Mouse (Mus musculus) left cerebral cortex, adult 9 months (tissue): ENCODE measurements around the gene Mrgbp.

ENCODE experiments used
- DNase-seq, 2 experiments: peaks; one replicate each; pipeline ENCODE4 v3.0.0; 2022; ENCODE audit warnings: low spot score in 2 of 2

Gene Mrgbp

GRCm38 (mm10) chr2:180581002-180581401 lies at the start of gene Mrgbp:
Mrgbp (plus strand) TSS chr2:180581304.
- DNase-seq = no peak

GRCm38 (mm10) chr2:180531671-180532385 lies 49.3 kb upstream of the Mrgbp start:
- no peak for DNase-seq

GRCm38 (mm10) chr2:180532386-180532995 lies 48.6 kb upstream of the Mrgbp start:
- no peak for DNase-seq

GRCm38 (mm10) chr2:180533237-180533636 lies 47.9 kb upstream of the Mrgbp start:
- no peak for DNase-seq

- no peak for DNase-seq
Observed at GRCm38 (mm10) chr2:180543675-180544074, 37.4 kb upstream of the Mrgbp start.

- no peak for DNase-seq
Observed at GRCm38 (mm10) chr2:180545046-180545445, 36.1 kb upstream of the Mrgbp start.

GRCm38 (mm10) chr2:180547384-180548106 lies 33.6 kb upstream of the Mrgbp start:
- peak in 1 of 2 experiments; percentile 15 for DNase-seq

- DNase-seq = no peak
Observed at GRCm38 (mm10) chr2:180552340-180552739, 28.8 kb upstream of the Mrgbp start.

- no peak for DNase-seq
Observed at GRCm38 (mm10) chr2:180555219-180555618, 25.9 kb upstream of the Mrgbp start.

- no peak for DNase-seq
Observed at GRCm38 (mm10) chr2:180556470-180556869, 24.6 kb upstream of the Mrgbp start.

- no peak for DNase-seq
Observed at GRCm38 (mm10) chr2:180560245-180560644, 20.9 kb upstream of the Mrgbp start.

- DNase-seq = no peak
Observed at GRCm38 (mm10) chr2:180562146-180562545, 19.0 kb upstream of the Mrgbp start.

- DNase-seq = no peak
Observed at GRCm38 (mm10) chr2:180563296-180563695, 17.8 kb upstream of the Mrgbp start.

- DNase-seq = no peak
Observed at GRCm38 (mm10) chr2:180563841-180564240, 17.3 kb upstream of the Mrgbp start.

- no peak for DNase-seq
Observed at GRCm38 (mm10) chr2:180566240-180566913, 14.7 kb upstream of the Mrgbp start.

- no peak for DNase-seq
Observed at GRCm38 (mm10) chr2:180569028-180569643, 12.0 kb upstream of the Mrgbp start.

GRCm38 (mm10) chr2:180576482-180576881 lies 4.6 kb upstream of the Mrgbp start:
- DNase-seq = no peak

- peak in 1 of 2 experiments; percentile 73 for DNase-seq
Observed at GRCm38 (mm10) chr2:180578686-180579085, 2.4 kb upstream of the Mrgbp start.

GRCm38 (mm10) chr2:180582481-180583153 lies 1.5 kb downstream of the Mrgbp start:
- peak; percentile 88 to 98 for DNase-seq

- DNase-seq = no peak
Observed at GRCm38 (mm10) chr2:180583154-180583507, 2.0 kb downstream of the Mrgbp start.

GRCm38 (mm10) chr2:180588736-180589122 lies 7.6 kb downstream of the Mrgbp start:
- no peak for DNase-seq
